Mouse (Mus musculus) inflammation-experienced regulatory T-cells, adult 6 months (primary cell): ENCODE results near the gene Tlr8. TPM values are rescaled to one million over a fixed set of nuclear protein-coding genes. Genes with fewer than 3 reads are reported as not detected.
"Not testable (repeated sequence)": the region's sequence is repeated elsewhere in the genome, so short reads cannot be mapped to it uniquely, and the experiment has no call there.

Source experiments
- ATAC-seq: one replicate; pipeline ENCODE4 v1.8.0; 2017
- polyA plus RNA-seq, 3 experiments: library from polyadenylated mRNA; unstranded; fragments of 100-300 nt; shearing (Covaris generic); gene quantifications; one replicate each; pipeline ENCODE4 v1.2.1; 2017

Tlr8 gene
- polyA plus RNA-seq: under 1 TPM in 1 of 3 experiments, not detected in 2; 0.11 TPM

- ATAC-seq: no peak
Observed at GRCm38 (mm10) chrX:167264086-167264485, at the start of gene Tlr8. Tlr8 (minus strand) TSS chrX:167264329.

GRCm38 (mm10) chrX:167302061-167302460, 37.9 kb upstream of the Tlr8 start:
- not testable (repeated sequence) for ATAC-seq

- ATAC-seq: no peak
Observed at GRCm38 (mm10) chrX:167276953-167277352, 12.8 kb upstream of the Tlr8 start.

- ATAC-seq: no peak
Observed at GRCm38 (mm10) chrX:167276551-167276950, 12.4 kb upstream of the Tlr8 start.

- no peak for ATAC-seq
Observed at GRCm38 (mm10) chrX:167263530-167263929, 599 bp downstream of the Tlr8 start.

- no peak for ATAC-seq
Observed at GRCm38 (mm10) chrX:167241736-167242135, 22.4 kb downstream of the Tlr8 start.

- no peak for ATAC-seq
Observed at GRCm38 (mm10) chrX:167239293-167239921, 24.7 kb downstream of the Tlr8 start.

- ATAC-seq: peak; percentile 45
Observed at GRCm38 (mm10) chrX:167233104-167233687, 30.9 kb downstream of the Tlr8 start.

- ATAC-seq: peak; percentile 75
Observed at GRCm38 (mm10) chrX:167231150-167231549, 33.0 kb downstream of the Tlr8 start.

GRCm38 (mm10) chrX:167229819-167230218, 34.3 kb downstream of the Tlr8 start:
- no peak for ATAC-seq

GRCm38 (mm10) chrX:167229206-167229605, 34.9 kb downstream of the Tlr8 start:
- peak; percentile 11 for ATAC-seq

GRCm38 (mm10) chrX:167227756-167228155, 36.4 kb downstream of the Tlr8 start:
- ATAC-seq: no peak

- ATAC-seq: peak; percentile 63
Observed at GRCm38 (mm10) chrX:167227138-167227537, 37.0 kb downstream of the Tlr8 start.

- ATAC-seq: peak; percentile 64
Observed at GRCm38 (mm10) chrX:167226570-167226969, 37.6 kb downstream of the Tlr8 start.

- ATAC-seq: peak; percentile 11
Observed at GRCm38 (mm10) chrX:167212707-167213106, 51.4 kb downstream of the Tlr8 start.

GRCm38 (mm10) chrX:167211871-167212555, 52.1 kb downstream of the Tlr8 start:
- ATAC-seq: no peak

GRCm38 (mm10) chrX:167210319-167210728, 53.8 kb downstream of the Tlr8 start:
- no peak for ATAC-seq

GRCm38 (mm10) chrX:167209828-167210227, 54.3 kb downstream of the Tlr8 start:
- ATAC-seq: no peak

GRCm38 (mm10) chrX:167208978-167209754, 55.0 kb downstream of the Tlr8 start, which contains the start of gene Tmsb4x:
Tmsb4x (minus strand) TSS chrX:167209315.
- peak; percentile 69 for ATAC-seq

GRCm38 (mm10) chrX:167208506-167208820, 55.7 kb downstream of the Tlr8 start:
- no peak for ATAC-seq

GRCm38 (mm10) chrX:167207741-167208505, 56.2 kb downstream of the Tlr8 start:
- peak; percentile 19 for ATAC-seq

- peak; percentile 26 for ATAC-seq
Observed at GRCm38 (mm10) chrX:167205813-167206520, 58.2 kb downstream of the Tlr8 start.
